Mouse (Mus musculus): Measurements from ENCODE around the gene Appl2.

DNA sequence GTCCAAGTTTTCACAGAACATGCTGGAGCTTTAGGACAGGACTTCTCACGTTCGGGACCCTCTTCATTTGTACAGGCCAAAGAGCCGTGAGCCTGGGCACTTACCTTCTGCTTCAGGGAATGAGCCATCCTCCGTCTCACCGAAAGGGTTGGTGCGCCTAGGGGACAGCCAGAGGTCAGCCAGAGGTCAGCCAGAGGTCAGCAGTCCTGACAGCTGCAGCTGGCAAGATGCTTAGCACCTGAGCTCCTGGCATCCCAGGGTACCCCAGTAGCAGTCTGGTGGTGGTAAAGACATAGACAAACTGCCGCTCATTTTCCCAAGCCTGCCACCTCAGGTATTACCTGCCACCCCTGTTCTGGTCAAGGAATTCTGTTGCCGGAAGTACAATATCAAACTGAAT, 39.9 kb downstream of the Appl2 start:
- no peak for TF ChIP-seq POLR2A (IDR thresholded peaks at IDR 0.05; ENCODE audit: insufficient read length, low read depth)
- TF ChIP-seq TCF12 (IDR thresholded peaks at IDR 0.05; ENCODE audit: insufficient read depth, poor library complexity, severe bottlenecking) = no peak
- peak; percentile 67 for TF ChIP-seq POLR2AphosphoS2 (IDR thresholded peaks at IDR 0.05; ENCODE audit: insufficient read length, low read depth)
- no peak for TF ChIP-seq CEBPB (IDR thresholded peaks at IDR 0.05; ENCODE audit: insufficient read depth, poor library complexity, severe bottlenecking)
- TF ChIP-seq MAX (IDR thresholded peaks at IDR 0.05; ENCODE audit: low read depth) = no peak
- TF ChIP-seq TCF3 (IDR thresholded peaks at IDR 0.05; ENCODE audit: insufficient read length, low read depth) = no peak
- no peak for TF ChIP-seq E2F4 (IDR thresholded peaks at IDR 0.05; ENCODE audit: insufficient read depth)
- no peak for TF ChIP-seq USF1 (IDR thresholded peaks at IDR 0.05; ENCODE audit: low read depth)
